Mouse (Mus musculus) bone marrow, adult 2 months (tissue): ENCODE measurements around the gene H2-Q4.
"Not testable (repeated sequence)": the region's sequence is repeated elsewhere in the genome, so short reads cannot be mapped to it uniquely, and the experiment has no call there.

Source experiments
- CTCF ChIP-seq: fragments of 200-500 bp; IDR thresholded peaks from 2 replicates; pipeline ENCODE4 v1.5.1; 2011; ENCODE audit warnings: low read length, control low read depth; ENCODE audit not compliant: control insufficient read depth, insufficient read depth
- POLR2A ChIP-seq: fragments of 200-500 bp; IDR thresholded peaks from 2 replicates; pipeline ENCODE4 v1.6.1; 2011; ENCODE audit warnings: low read depth, mild to moderate bottlenecking, control low read depth, low read length, borderline replicate concordance; ENCODE audit not compliant: control insufficient read depth

- not testable (repeated sequence) for TF ChIP-seq CTCF, POLR2A
These were observed 52.8 kb downstream of the H2-Q4 start for GRCm38 (mm10) chr17:35432167-35432566.
